Mouse (Mus musculus): ENCODE results near the gene Rgp1. TPM values are rescaled to one million over a fixed set of nuclear protein-coding genes. Genes with fewer than 3 reads are reported as not detected.

Gene Rgp1
- 81.9 and 101 TPM in 2 replicates for polyA plus RNA-seq (2012; rRNA removed)
- polyA plus RNA-seq (2014; fragmentation: Nextera tagmentation; extraction: Ambion mirVana) = 33.3 and 35.3 TPM in 2 replicates

DNA sequence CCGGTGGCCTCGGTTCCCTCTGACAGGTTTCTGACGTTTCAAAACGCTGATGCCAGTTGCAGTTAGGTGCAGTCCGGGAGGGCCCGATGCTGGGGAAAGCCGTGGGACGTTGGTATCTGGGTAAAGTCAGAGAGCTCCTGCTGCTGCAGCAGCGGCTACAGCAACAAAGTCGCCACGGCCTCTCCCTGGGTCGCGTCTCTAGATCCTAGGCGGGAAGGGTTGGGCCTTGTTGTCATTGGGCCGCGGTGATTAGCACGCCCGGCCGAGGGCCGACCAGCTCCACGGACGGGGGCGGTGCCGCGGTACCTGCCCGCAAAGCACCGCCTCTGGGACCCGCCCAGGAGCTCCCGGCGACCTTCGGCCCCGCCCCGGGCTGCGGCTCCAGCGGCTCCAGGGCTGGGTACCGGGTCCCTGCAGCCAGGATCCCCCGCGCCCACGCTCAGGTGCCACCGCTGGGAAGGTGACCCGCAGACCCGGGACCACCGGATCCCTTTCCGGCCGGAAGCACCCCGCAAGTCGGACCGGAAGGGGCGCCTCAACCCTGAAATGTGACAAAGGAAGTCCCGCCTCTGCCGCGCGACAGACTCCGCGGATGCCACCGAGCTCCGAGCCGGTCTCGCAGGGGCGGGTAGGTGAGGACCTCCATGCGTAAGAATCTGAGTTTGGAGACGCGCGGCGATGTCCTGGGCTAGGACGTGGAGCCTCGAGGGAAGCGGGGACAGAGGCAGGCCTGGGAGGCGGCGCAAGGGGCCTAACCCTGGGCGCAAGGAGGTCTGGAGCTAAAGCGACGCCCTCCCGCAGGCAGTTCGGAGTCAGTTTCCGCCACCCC lies at the start of gene Rgp1, which contains the start of gene Gba2:
Gene Rgp1, plus strand, starts transcription at position 340 of the 829 bp plus-strand sequence.
Gene Gba2, minus strand, starts transcription at position 498 of the 829 bp plus-strand sequence.
- H3K4me1 ChIP-seq (ENCODE audit: control insufficient read depth, insufficient read depth, low read length) = peaks cover 26% of the 10 kb centered on the region
- DNase-seq (ENCODE audit: low spot score) = peak; percentile 85
- peak within 1 kb of the TSS; percentile 90 for H3K4me3 ChIP-seq (replicated peaks; ENCODE audit: low read length)
- peak; percentile 90 for ATAC-seq (ENCODE audit: low FRiP score, low read depth)
- H3K36me3 ChIP-seq (ENCODE audit: control insufficient read depth, insufficient read depth, low read length) = peaks cover 46% of the 10 kb centered on the region
- TF ChIP-seq POLR2A (IDR thresholded peaks at IDR 0.05; ENCODE audit: borderline replicate concordance, extremely low read depth, insufficient read depth, insufficient read length) = peak; percentile 48; the same call in 1 of the 2 replicates
- under 1% methylated on average over 66 of the region's 76 CpGs for WGBS
- H3K27me3 ChIP-seq (ENCODE audit: control insufficient read depth, insufficient read depth, low read length) = no peaks in the 10 kb centered on the region
- H3K27ac ChIP-seq (replicated peaks; ENCODE audit: low read depth, low read length) = peak within 1 kb of the TSS; percentile 73
- H3K4me2 ChIP-seq (replicated peaks; ENCODE audit: low read depth, low read length, severe bottlenecking) = peak within 1 kb of the TSS; percentile 93
- H3K9me3 ChIP-seq (ENCODE audit: control insufficient read depth, low read length) = no peaks in the 10 kb centered on the region
- peak within 1 kb of the TSS; percentile 80 for H3K9ac ChIP-seq (ENCODE audit: low read depth, low read length, severe bottlenecking)

DNA sequence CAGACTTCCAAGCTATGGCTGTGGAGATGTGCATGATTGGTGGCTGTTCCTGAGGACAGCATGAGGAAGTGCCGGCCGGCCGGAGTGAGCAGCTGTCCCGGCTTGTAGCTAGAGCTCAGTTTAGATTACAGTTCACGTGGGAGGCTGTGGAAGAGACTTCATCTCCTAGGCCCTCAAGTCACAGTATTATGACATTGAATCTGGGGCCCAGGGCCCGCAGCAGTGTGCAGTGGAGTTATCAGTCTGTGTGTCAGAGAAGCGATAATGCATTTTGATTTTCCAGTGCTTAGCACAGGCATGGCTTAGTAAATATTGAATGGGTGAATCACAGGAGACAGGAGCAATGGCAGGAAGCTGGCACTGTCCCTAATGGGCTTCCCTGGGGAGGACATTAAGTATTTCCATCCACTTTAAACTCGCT lies 48.4 kb upstream of the Rgp1 start:
- Histone ChIP-seq H3K27ac (replicated peaks; ENCODE audit: low read depth, low read length) (no peak overlapping the region), H3K4me2 (replicated peaks; ENCODE audit: low read depth, low read length, severe bottlenecking) (no peak overlapping the region), H3K9ac (ENCODE audit: low read depth, low read length, severe bottlenecking) (no peak overlapping the region), H3K4me3 (replicated peaks; ENCODE audit: low read length) (no peak overlapping the region), H3K9me3 (ENCODE audit: control insufficient read depth, low read length) (no peaks in the 10 kb centered on the region), H3K36me3 (ENCODE audit: control insufficient read depth, insufficient read depth, low read length) (peaks cover 49% of the 10 kb centered on the region), H3K4me1 (ENCODE audit: control insufficient read depth, insufficient read depth, low read length) (no peaks in the 10 kb centered on the region), H3K27me3 (ENCODE audit: control insufficient read depth, insufficient read depth, low read length) (0 out of 2 replicates have a peak, but pooled peaks cover 2% of the 10 kb centered on the region)
- DNase-seq (ENCODE audit: low spot score) = no peak
- 0 out of 2 replicates have a peak, but pooled peaks have one; percentile 55 for ATAC-seq (ENCODE audit: low FRiP score, low read depth)
- TF ChIP-seq POLR2A (IDR thresholded peaks at IDR 0.05; ENCODE audit: borderline replicate concordance, extremely low read depth, insufficient read depth, insufficient read length) = no peak
- 69% methylated on average over 8 of the region's 8 CpGs for WGBS

DNA sequence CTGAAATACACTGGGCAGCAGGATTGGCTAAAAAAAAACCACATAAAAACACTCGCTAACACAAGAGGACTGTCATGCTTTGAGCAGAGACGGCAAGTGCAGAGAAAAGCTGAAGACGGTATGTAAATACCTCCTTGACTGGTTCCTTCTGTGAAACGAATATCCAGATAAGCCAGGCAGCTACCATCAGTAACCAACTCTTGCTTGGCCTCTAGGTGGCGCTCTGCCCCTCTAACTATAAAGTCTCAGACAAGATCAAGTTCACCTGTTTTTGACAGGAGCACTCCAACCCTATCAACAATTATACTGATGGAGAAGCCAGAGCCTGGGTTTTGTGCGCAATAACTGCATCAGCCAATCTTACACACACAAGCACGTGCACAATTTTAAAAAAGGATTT lies 47.9 kb upstream of the Rgp1 start:
- Histone ChIP-seq H3K4me1 (ENCODE audit: control insufficient read depth, insufficient read depth, low read length) (no peaks in the 10 kb centered on the region), H3K36me3 (ENCODE audit: control insufficient read depth, insufficient read depth, low read length) (peaks cover 54% of the 10 kb centered on the region), H3K4me2 (replicated peaks; ENCODE audit: low read depth, low read length, severe bottlenecking) (no peak overlapping the region), H3K4me3 (replicated peaks; ENCODE audit: low read length) (no peak overlapping the region), H3K9ac (ENCODE audit: low read depth, low read length, severe bottlenecking) (no peak overlapping the region), H3K27ac (replicated peaks; ENCODE audit: low read depth, low read length) (no peak overlapping the region), H3K27me3 (ENCODE audit: control insufficient read depth, insufficient read depth, low read length) (0 out of 2 replicates have a peak, but pooled peaks cover 2% of the 10 kb centered on the region), H3K9me3 (ENCODE audit: control insufficient read depth, low read length) (no peaks in the 10 kb centered on the region)
- peak; percentile 64 for DNase-seq (ENCODE audit: low spot score)
- WGBS = 23% methylated on average over 7 of the region's 7 CpGs
- no peak; the same call in 1 of the 2 replicates for ATAC-seq (ENCODE audit: low FRiP score, low read depth)
- no peak for TF ChIP-seq POLR2A (IDR thresholded peaks at IDR 0.05; ENCODE audit: borderline replicate concordance, extremely low read depth, insufficient read depth, insufficient read length)

DNA sequence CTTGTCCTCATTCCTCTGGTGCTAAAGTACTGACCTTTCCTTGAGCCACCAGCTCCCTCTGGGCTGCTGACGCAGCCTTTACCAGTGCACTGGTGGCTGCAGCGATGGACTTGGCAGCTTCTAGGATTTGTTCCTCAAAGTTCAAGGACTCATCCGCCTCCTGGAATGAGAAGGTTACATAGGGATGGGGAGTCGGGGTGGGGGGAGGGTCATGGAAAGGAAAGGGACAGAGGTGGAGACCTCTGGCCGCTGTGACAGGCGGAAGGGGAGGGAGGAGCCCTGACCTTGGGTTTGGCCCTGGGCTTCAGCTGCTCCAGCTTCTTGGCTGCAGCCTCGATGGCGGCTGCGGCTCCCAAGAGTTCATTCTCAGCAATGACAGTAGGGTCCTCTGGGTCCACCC lies 45.2 kb upstream of the Rgp1 start:
- H3K4me2 ChIP-seq (replicated peaks; ENCODE audit: low read depth, low read length, severe bottlenecking) = no peak overlapping the region
- H3K4me3 ChIP-seq (replicated peaks; ENCODE audit: low read length) = no peak overlapping the region
- no peak for TF ChIP-seq POLR2A (IDR thresholded peaks at IDR 0.05; ENCODE audit: borderline replicate concordance, extremely low read depth, insufficient read depth, insufficient read length)
- H3K36me3 ChIP-seq (ENCODE audit: control insufficient read depth, insufficient read depth, low read length) = peaks cover 81% of the 10 kb centered on the region
- H3K27me3 ChIP-seq (ENCODE audit: control insufficient read depth, insufficient read depth, low read length) = no peaks in the 10 kb centered on the region
- no peak for DNase-seq (ENCODE audit: low spot score)
- no peak overlapping the region for H3K9ac ChIP-seq (ENCODE audit: low read depth, low read length, severe bottlenecking)
- no peaks in the 10 kb centered on the region for H3K9me3 ChIP-seq (ENCODE audit: control insufficient read depth, low read length)
- no peaks in the 10 kb centered on the region for H3K4me1 ChIP-seq (ENCODE audit: control insufficient read depth, insufficient read depth, low read length)
- H3K27ac ChIP-seq (replicated peaks; ENCODE audit: low read depth, low read length) = no peak overlapping the region
- WGBS = 91% methylated on average over 9 of the region's 9 CpGs
- no peak for ATAC-seq (ENCODE audit: low FRiP score, low read depth)

DNA sequence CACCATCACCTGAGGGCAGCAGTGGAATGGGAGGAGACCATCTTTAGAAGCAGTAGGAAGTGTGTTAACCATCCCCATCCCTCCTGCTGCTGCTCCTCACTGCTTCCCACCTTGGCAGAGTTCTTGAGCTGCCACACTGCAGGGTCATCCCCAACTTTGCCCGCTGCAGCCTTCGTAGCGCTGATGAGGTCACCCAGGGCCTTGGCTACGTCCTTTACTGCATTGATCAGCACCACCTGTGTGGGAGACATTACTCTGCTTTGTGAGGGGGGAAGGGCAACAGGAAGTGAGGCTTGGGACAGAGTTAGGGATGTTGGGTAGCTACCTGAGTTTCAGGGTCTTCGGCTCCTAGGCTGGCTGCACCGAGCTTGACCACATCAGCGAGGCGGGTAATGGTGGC lies 42.9 kb upstream of the Rgp1 start:
- WGBS = 96% methylated on average over 8 of the region's 8 CpGs

More for the DNA sequence above, 42.9 kb upstream of the Rgp1 start:
- Histone ChIP-seq H3K27ac (replicated peaks; ENCODE audit: low read depth, low read length) (no peak overlapping the region), H3K27me3 (ENCODE audit: control insufficient read depth, insufficient read depth, low read length) (no peaks in the 10 kb centered on the region), H3K9me3 (ENCODE audit: control insufficient read depth, low read length) (no peaks in the 10 kb centered on the region), H3K4me1 (ENCODE audit: control insufficient read depth, insufficient read depth, low read length) (no peaks in the 10 kb centered on the region), H3K9ac (ENCODE audit: low read depth, low read length, severe bottlenecking) (no peak overlapping the region), H3K4me3 (replicated peaks; ENCODE audit: low read length) (no peak overlapping the region), H3K4me2 (replicated peaks; ENCODE audit: low read depth, low read length, severe bottlenecking) (no peak overlapping the region), H3K36me3 (ENCODE audit: control insufficient read depth, insufficient read depth, low read length) (peaks cover 100% of the 10 kb centered on the region)
- no peak for ATAC-seq (ENCODE audit: low FRiP score, low read depth)
- no peak for DNase-seq (ENCODE audit: low spot score)
- TF ChIP-seq POLR2A (IDR thresholded peaks at IDR 0.05; ENCODE audit: borderline replicate concordance, extremely low read depth, insufficient read depth, insufficient read length) = no peak
